Mouse (Mus musculus) liver, postnatal 0 days (tissue): ENCODE results near the gene Gen1.

Experiments
- CTCF ChIP-seq: sonication (generic); IDR thresholded peaks from 2 replicates; pipeline ENCODE4 v1.5.1; 2016; ENCODE audit warnings: antibody characterized with exemption, low read depth
- EP300 ChIP-seq: IDR thresholded peaks from 2 replicates; pipeline ENCODE4 v1.6.1; 2016; ENCODE audit warnings: antibody characterized with exemption, low read depth, mild to moderate bottlenecking

- TF ChIP-seq CTCF (no peak), EP300 (no peak)
Measured at GRCm38 (mm10) chr12:11273185-11273584, 7.6 kb upstream of the Gen1 start.
